Mouse (Mus musculus): ENCODE data around the gene Myo10. TPM values are rescaled to one million over a fixed set of nuclear protein-coding genes. Genes with fewer than 3 reads are reported as not detected.
A peak's percentile ranks its signal among the peaks of the same experiment; 100 is the strongest.
"Not testable (repeated sequence)": the region's sequence is repeated elsewhere in the genome, so short reads cannot be mapped to it uniquely, and the experiment has no call there.

Myo10 gene
- polyA plus RNA-seq, 1 experiment: 49.9 TPM

DNA sequence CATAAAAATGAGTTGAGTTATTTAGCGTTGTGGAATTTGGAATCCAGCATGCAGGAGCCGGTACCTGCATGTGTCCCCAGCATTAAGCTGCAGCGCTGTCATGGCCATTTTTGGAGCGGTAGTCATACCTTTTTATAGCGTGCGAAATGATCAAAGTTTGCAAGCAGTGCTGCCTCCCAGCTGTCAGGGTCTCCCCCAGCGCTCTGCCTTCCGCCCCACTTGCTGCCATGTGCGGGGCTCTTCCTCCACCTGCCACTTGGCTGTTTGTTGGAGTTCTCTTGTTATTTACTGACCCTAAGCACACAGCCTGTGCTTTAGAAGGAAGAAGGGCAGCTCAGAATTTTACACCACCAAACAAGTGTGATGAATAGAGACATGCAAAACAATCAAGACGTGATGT is 88.6 kb downstream of the Myo10 start:
- TF ChIP-seq POLR2A (IDR thresholded peaks at IDR 0.05; ENCODE audit: low read depth, low read length) (no peak), CTCF (IDR thresholded peaks at IDR 0.05; ENCODE audit: borderline replicate concordance, insufficient read depth, low read length) (no peak)
- no peak overlapping the region for H3K4me3 ChIP-seq (ENCODE audit: insufficient read depth, low read length)
- peaks cover 2% of the 10 kb centered on the region; the same call in 1 of the 2 replicates for H3K4me1 ChIP-seq (ENCODE audit: control insufficient read depth, insufficient read depth, low read length)
- H3K27ac ChIP-seq (ENCODE audit: insufficient read depth, low read length): no peak overlapping the region

DNA sequence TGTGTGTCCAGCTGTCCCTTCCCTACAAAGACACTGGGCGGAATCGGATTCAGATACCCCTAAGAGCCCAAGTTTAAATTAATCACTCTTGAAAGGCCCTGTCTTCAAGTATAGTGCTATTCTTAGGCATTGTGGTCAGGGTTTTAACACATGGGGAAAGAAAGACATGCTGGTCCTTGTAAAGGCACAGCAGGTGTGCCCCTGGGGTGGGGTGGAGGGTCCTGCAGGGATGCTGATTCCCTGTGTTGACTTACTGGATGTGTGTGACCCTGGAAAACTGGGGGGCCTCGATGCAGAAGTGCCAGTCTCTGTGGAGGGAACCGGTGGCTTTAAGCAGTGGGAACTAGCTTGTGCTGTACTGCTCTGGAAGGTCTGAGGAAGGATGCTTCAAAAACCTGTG is 90.6 kb downstream of the Myo10 start:
- H3K4me3 ChIP-seq (ENCODE audit: insufficient read depth, low read length): no peak overlapping the region
- no peak for TF ChIP-seq CTCF (IDR thresholded peaks at IDR 0.05; ENCODE audit: borderline replicate concordance, insufficient read depth, low read length)
- TF ChIP-seq POLR2A (IDR thresholded peaks at IDR 0.05; ENCODE audit: low read depth, low read length): no peak
- H3K4me1 ChIP-seq (ENCODE audit: control insufficient read depth, insufficient read depth, low read length): no peaks in the 10 kb centered on the region
- H3K27ac ChIP-seq (ENCODE audit: insufficient read depth, low read length): no peak overlapping the region

DNA sequence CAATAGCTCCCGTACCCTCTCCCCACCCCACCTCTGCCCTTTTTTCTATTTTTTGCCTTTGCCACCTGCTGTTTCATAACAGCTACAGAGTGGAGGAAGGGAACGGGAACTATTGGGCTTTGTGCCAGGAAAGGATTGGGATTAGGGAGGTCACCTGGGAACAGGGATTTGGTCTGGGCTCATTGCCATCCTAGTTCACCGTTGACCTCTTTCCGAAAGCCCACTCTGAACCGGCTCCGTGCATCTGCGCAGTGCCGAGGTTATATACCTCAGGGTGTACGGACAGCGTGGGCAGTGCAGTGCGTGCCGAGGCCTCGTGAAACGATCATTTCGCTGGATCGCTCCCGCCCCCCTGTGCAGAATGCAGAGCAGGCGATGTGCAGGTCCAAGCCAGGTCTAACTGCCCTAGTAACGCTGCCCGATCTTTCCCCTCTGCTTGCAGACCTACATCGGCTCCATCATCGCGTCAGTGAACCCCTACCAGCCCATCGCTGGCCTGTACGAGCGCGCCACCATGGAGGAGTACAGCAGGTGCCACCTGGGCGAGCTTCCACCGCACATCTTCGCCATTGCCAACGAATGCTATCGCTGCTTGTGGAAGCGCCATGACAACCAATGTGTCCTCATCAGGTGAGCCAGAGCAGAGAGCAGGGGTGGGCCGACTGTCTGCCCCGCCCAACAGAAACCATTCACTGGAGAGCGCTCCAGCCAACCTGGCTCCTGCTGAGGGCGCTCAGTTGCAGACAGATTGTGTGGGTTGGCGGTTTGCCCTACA is 91.4 kb downstream of the Myo10 start:
- no peak for TF ChIP-seq CTCF (IDR thresholded peaks at IDR 0.05; ENCODE audit: borderline replicate concordance, insufficient read depth, low read length)
- no peak for TF ChIP-seq POLR2A (IDR thresholded peaks at IDR 0.05; ENCODE audit: low read depth, low read length)
- Histone ChIP-seq H3K27ac (ENCODE audit: insufficient read depth, low read length) (no peak overlapping the region), H3K4me3 (ENCODE audit: insufficient read depth, low read length) (no peak overlapping the region), H3K4me1 (ENCODE audit: control insufficient read depth, insufficient read depth, low read length) (no peaks in the 10 kb centered on the region)

DNA sequence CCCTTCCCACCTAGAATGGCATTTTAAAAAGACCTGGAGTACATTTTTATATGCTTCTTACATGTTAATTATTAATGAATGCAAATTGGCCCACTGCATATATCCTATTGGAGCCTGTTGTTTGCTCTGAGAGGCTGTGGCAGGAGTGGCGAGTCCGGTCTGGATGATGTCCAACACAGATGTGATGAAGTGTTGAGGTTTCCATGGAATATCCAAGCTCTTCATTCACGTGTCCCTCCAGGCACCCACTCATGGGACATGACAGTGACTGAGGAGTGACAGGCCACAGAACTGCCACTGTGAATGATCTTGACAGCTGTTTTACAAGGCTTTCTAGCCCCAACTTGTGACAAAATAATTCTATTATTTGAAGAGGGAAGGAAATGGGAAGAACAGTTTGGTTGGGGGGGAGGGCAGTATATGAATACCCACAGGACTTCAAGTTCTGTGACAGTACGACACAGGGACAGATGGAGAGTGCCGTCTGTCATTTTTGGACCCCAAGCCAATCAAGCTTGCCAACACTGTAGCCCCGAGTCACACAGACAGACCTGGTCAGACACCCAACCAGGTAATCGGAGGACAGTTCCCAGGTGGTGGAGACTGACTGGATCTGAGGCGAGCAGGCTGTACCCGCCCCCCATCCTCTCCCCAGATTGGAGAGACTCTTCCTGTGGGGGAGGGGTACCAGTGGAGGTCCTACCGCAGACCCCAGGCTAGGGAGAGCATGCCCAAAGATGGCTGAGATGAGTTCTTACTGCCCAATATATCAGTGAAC is 93.1 kb downstream of the Myo10 start:
- no peak overlapping the region for H3K4me3 ChIP-seq (ENCODE audit: insufficient read depth, low read length)
- H3K4me1 ChIP-seq (ENCODE audit: control insufficient read depth, insufficient read depth, low read length): no peaks in the 10 kb centered on the region
- TF ChIP-seq POLR2A (IDR thresholded peaks at IDR 0.05; ENCODE audit: low read depth, low read length): no peak
- TF ChIP-seq CTCF (IDR thresholded peaks at IDR 0.05; ENCODE audit: borderline replicate concordance, insufficient read depth, low read length): no peak
- H3K27ac ChIP-seq (ENCODE audit: insufficient read depth, low read length): no peak overlapping the region

DNA sequence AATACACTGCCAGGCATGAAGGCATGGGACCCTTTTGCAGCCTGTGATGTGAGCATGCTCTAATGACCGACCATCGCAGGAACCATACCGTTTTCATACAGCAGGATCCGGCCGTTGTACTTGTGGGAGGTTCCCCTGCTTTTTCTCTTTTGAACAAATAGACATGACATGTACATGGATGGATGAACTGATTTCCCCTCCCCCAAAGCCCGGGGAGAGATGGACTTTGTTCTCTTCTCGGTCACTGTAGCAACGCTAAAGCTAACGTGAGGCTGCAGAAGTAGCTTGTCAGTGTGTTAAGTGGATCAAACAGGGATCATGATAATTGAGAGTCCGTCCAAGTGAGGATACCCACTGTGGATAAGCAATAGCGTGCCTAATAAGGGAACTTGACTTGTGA is 93.7 kb downstream of the Myo10 start:
- H3K4me3 ChIP-seq (ENCODE audit: insufficient read depth, low read length): no peak overlapping the region
- TF ChIP-seq CTCF (IDR thresholded peaks at IDR 0.05; ENCODE audit: borderline replicate concordance, insufficient read depth, low read length) (no peak), POLR2A (IDR thresholded peaks at IDR 0.05; ENCODE audit: low read depth, low read length) (no peak)
- H3K4me1 ChIP-seq (ENCODE audit: control insufficient read depth, insufficient read depth, low read length): no peaks in the 10 kb centered on the region
- H3K27ac ChIP-seq (ENCODE audit: insufficient read depth, low read length): no peak overlapping the region

DNA sequence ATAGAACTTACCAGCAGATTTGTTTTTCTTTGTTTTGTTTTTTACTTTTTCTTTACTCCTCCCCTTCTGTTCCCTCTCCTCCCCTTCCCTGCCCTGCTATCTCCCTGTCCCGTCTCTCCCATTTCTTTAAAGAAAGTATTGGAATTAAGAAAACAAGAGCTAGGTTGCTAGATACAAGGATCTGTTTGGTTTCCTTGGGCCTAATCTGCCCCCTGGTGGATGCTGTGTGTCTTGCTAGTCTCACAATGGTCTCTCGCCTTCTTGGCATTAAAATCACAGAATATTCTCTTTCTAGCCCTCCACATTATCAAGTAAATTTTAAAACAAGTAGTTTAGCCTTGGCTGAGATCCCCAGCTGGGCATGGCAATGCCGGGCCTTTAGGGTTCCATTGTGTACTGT is 94.7 kb downstream of the Myo10 start:
- H3K27ac ChIP-seq (ENCODE audit: insufficient read depth, low read length): no peak overlapping the region
- TF ChIP-seq POLR2A (IDR thresholded peaks at IDR 0.05; ENCODE audit: low read depth, low read length) (no peak), CTCF (IDR thresholded peaks at IDR 0.05; ENCODE audit: borderline replicate concordance, insufficient read depth, low read length) (peak; percentile 54; the same call in 1 of the 2 replicates)
- H3K4me1 ChIP-seq (ENCODE audit: control insufficient read depth, insufficient read depth, low read length): no peaks in the 10 kb centered on the region
- no peak overlapping the region for H3K4me3 ChIP-seq (ENCODE audit: insufficient read depth, low read length)

DNA sequence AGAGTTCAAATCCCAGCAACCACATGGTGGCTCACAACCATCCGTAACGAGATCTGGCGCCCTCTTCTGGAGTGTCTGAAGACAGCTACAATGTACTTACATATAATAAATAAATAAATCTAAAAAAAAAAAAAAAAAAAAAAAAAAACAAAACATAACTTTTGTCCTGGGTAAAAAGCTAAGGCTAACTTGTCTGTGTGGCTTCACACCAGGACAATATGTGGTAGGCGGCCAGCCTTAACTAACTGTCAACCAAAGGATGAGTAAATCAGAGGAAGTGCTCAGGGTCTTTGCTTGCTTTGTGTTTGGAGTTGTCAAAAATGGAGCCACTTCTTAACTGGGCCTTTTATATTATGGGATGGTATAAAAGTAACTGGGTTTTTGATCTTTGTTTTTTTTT is 95.8 kb downstream of the Myo10 start:
- H3K4me1 ChIP-seq (ENCODE audit: control insufficient read depth, insufficient read depth, low read length): not testable (repeated sequence)

DNA sequence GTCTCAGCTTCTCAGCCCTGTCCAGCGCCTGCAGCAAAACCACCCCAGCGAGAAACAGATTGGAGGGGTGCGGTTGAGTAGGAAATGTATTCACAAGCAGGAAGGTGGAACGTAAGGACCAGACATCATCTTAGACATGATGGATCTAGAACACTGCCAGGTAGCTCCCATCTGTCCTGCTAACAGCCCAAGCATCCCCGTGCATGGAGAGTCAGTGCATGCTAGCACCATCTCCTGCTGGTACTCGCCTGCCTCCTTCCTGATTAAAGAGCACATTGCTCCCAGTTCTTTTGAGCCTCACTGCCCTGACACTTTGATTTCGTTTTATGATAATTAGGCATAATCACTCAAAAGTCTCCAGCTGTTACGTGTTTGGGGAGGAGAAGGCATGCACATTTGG is 96.9 kb downstream of the Myo10 start:
- Histone ChIP-seq H3K4me3 (ENCODE audit: insufficient read depth, low read length) (no peak overlapping the region), H3K4me1 (ENCODE audit: control insufficient read depth, insufficient read depth, low read length) (no peaks in the 10 kb centered on the region), H3K27ac (ENCODE audit: insufficient read depth, low read length) (no peak overlapping the region)
- no peak for TF ChIP-seq CTCF (IDR thresholded peaks at IDR 0.05; ENCODE audit: borderline replicate concordance, insufficient read depth, low read length)
- no peak for TF ChIP-seq POLR2A (IDR thresholded peaks at IDR 0.05; ENCODE audit: low read depth, low read length)

More for the DNA sequence above, 95.8 kb downstream of the Myo10 start:
- H3K4me3 ChIP-seq (ENCODE audit: insufficient read depth, low read length); H3K27ac ChIP-seq (ENCODE audit: insufficient read depth, low read length): not testable (repeated sequence)

DNA sequence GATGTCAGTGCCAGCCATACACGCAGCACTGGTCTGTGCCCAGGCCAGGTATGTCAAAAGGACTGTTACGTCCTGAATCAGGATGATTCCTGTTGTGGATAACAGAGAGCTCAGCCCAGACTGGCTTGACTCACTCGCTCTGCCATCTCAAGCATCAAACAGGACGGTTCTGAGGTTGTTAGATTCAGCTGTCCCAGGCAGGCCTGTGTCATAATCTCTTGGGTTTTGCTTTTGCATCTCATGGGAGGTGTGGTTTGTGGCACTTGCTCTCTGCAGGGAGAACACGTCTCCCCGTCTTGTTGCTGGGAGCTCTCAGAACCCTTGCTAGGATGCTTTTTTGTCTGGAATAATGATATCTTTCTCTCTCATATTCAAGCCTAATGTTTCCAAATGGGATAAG is 97.9 kb downstream of the Myo10 start:
- TF ChIP-seq POLR2A (IDR thresholded peaks at IDR 0.05; ENCODE audit: low read depth, low read length) (no peak), CTCF (IDR thresholded peaks at IDR 0.05; ENCODE audit: borderline replicate concordance, insufficient read depth, low read length) (no peak)
- Histone ChIP-seq H3K4me3 (ENCODE audit: insufficient read depth, low read length) (no peak overlapping the region), H3K27ac (ENCODE audit: insufficient read depth, low read length) (no peak overlapping the region), H3K4me1 (ENCODE audit: control insufficient read depth, insufficient read depth, low read length) (no peaks in the 10 kb centered on the region)

Measured in embryonic fibroblast, embryonic 13.5 days (primary cell).